Mouse (Mus musculus) embryonic facial prominence, embryonic 11.5 days (tissue): ENCODE results near the gene Stard7. TPM values are rescaled to one million over a fixed set of nuclear protein-coding genes. Genes with fewer than 3 reads are reported as not detected.

Experiments used
- ATAC-seq: fragments of 200-750 bp; cut with Nextera tagmentation; replicated peaks from 2 replicates; pipeline ENCODE4 v1.8.0; 2017; ENCODE audit warnings: low read depth; ENCODE audit not compliant: insufficient number of reproducible peaks, low FRiP score, low TSS enrichment
- DNase-seq: peaks from one replicate; pipeline ENCODE4 v3.0.0-alpha.2; 2015; ENCODE audit warnings: low spot score
- H3K27ac ChIP-seq: fragments of 300-500 bp; sonication (generic); replicated peaks from 2 replicates; pipeline ENCODE4 v1.5.1; 2014; ENCODE audit warnings: mild to moderate bottlenecking, low read depth, low read length, control low read depth
- H3K27me3 ChIP-seq: fragments of 300-500 bp; sonication (generic); 2 replicates; pipeline ENCODE4 v1.6.1; 2014; ENCODE audit warnings: mild to moderate bottlenecking, low read length, moderate library complexity, mixed read lengths; ENCODE audit not compliant: control insufficient read depth, insufficient read depth
- H3K36me3 ChIP-seq: fragments of 300-500 bp; sonication (generic); replicated peaks from 2 replicates; pipeline ENCODE4 v1.6.1; 2014; ENCODE audit warnings: low read depth, mild to moderate bottlenecking, low read length, moderate library complexity, mixed read lengths; ENCODE audit not compliant: control insufficient read depth, insufficient read depth
- H3K4me1 ChIP-seq: fragments of 300-500 bp; sonication (generic); 2 replicates; pipeline ENCODE4 v1.6.1; 2014; ENCODE audit warnings: low read length, mixed read lengths; ENCODE audit not compliant: control insufficient read depth, insufficient read depth
- H3K4me2 ChIP-seq: fragments of 300-500 bp; sonication (generic); 2 replicates; pipeline ENCODE4 v1.6.1; 2014; ENCODE audit warnings: low read depth, mild to moderate bottlenecking, control low read depth, low read length, moderate library complexity
- H3K4me3 ChIP-seq: fragments of 300-500 bp; sonication (generic); 2 replicates; pipeline ENCODE4 v1.5.1; 2014; ENCODE audit warnings: low read depth, low read length, control low read depth
- H3K9ac ChIP-seq: fragments of 300-500 bp; sonication (generic); replicated peaks from 2 replicates; pipeline ENCODE4 v1.6.1; 2014; ENCODE audit warnings: mild to moderate bottlenecking, control low read depth, low read length
- H3K9me3 ChIP-seq: fragments of 300-500 bp; sonication (generic); replicated peaks from 2 replicates; pipeline ENCODE4 v1.6.1; 2016; ENCODE audit warnings: mild to moderate bottlenecking, low read length, inconsistent platforms, mixed read lengths; ENCODE audit not compliant: control insufficient read depth
- WGBS: fragments of 180-500 bp; shearing (Covaris S2); extraction: QIAGEN DNeasy Blood & Tissue Kit; methylation state at CpG from one replicate; pipeline ENCODE4 v1.1.7; 2014; 5-methylcytosine and 5-hydroxymethylcytosine counted together
- polyA plus RNA-seq: library from polyadenylated mRNA; unstranded; fragments of >200 nt; fragmentation: Nextera tagmentation; extraction: Ambion mirVana; gene quantifications from 2 replicates; pipeline ENCODE4 v1.2.1, GENCODE M21; 2014

The Stard7 gene
- polyA plus RNA-seq, 1 experiment from 2014 or later: 82.8 TPM

- no peak overlapping the region for H3K4me3 ChIP-seq
- H3K9ac ChIP-seq: no peak overlapping the region
- DNase-seq: no peak
- H3K36me3 ChIP-seq: no peaks in the 10 kb centered on the region
- H3K27me3 ChIP-seq: no peaks in the 10 kb centered on the region
- no peak overlapping the region for H3K27ac ChIP-seq
- H3K4me1 ChIP-seq: no peaks in the 10 kb centered on the region
- WGBS: 87% methylated on average over 5 of the region's 5 CpGs
- H3K4me2 ChIP-seq: no peak overlapping the region
- no peak for ATAC-seq
- no peaks in the 10 kb centered on the region for H3K9me3 ChIP-seq
Measured at GRCm38 (mm10) chr2:127316431-127316830, 46.4 kb downstream of the Stard7 start.

- H3K36me3 ChIP-seq: no peaks in the 10 kb centered on the region
- DNase-seq: no peak
- H3K27ac ChIP-seq: no peak overlapping the region
- H3K4me1 ChIP-seq: no peaks in the 10 kb centered on the region
- 84% methylated on average over 4 of the region's 4 CpGs for WGBS
- no peak overlapping the region for H3K9ac ChIP-seq
- no peaks in the 10 kb centered on the region for H3K9me3 ChIP-seq
- no peaks in the 10 kb centered on the region for H3K27me3 ChIP-seq
- no peak overlapping the region for H3K4me2 ChIP-seq
- no peak for ATAC-seq
- H3K4me3 ChIP-seq: no peak overlapping the region
Measured at GRCm38 (mm10) chr2:127318136-127318535, 48.1 kb downstream of the Stard7 start.

DNA sequence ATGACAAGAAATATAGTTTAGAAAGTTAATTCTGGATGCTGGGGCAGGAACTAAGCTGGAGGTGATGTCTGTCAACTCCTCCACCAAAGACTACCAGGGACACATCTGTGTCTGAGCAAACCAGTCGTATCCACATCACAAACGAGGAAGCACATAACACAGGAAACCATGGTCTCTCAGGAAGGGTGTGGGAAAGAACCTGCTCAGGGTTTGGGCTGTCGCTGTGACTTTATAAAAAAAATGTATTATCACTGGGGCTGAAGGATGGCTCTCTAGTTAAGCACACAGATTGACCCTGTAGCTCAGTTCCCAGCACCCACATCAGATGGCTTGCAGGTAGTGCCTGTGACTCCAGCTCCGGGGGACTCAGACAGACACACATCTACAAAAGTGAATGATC, 49.1 kb downstream of the Stard7 start:
- no peaks in the 10 kb centered on the region for H3K27me3 ChIP-seq
- WGBS: 69% methylated on average over 4 of the region's 4 CpGs
- H3K27ac ChIP-seq: no peak overlapping the region
- no peak for DNase-seq
- no peaks in the 10 kb centered on the region for H3K36me3 ChIP-seq
- H3K9ac ChIP-seq: no peak overlapping the region
- peaks cover 3% of the 10 kb centered on the region; the same call in 1 of the 2 replicates for H3K4me1 ChIP-seq
- no peak for ATAC-seq
- H3K4me3 ChIP-seq: no peak overlapping the region
- H3K9me3 ChIP-seq: no peaks in the 10 kb centered on the region
- H3K4me2 ChIP-seq: no peak overlapping the region

DNA sequence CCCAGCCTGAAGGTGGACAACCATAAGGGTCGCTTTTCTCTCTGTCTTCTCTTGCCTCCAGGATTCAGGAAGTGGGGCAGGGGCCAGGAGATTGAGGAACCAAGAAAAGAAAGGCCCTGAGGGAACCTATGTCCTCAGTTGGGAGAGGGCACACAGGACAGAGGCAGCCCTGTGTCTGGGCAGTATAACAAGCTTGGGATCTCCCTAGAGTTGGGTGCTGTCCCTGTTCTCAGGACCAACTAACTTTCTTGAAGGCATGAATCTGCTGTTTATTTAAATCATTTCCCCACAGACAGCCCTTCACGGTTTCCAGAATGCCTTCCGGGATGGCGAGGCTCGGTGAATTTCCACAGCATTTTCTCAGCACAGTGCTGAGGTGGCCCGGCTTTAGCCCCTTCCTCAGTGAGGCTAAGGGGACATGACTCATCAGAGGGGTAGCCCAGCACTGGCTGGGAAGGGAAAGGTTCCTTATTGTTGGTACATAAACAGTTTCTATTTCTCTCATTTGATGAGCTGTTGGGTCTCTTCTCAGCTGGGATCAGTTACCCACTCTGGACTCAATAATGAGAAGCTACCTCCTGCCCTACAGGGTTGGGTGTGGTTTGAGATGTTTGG, 52.8 kb downstream of the Stard7 start:
- DNase-seq (no peak), ATAC-seq (no peak)
- no peaks in the 10 kb centered on the region for H3K27me3 ChIP-seq
- no peaks in the 10 kb centered on the region for H3K9me3 ChIP-seq
- H3K9ac ChIP-seq: no peak overlapping the region
- 61% methylated on average over 6 of the region's 6 CpGs for WGBS
- peaks cover 3% of the 10 kb centered on the region; the same call in 1 of the 2 replicates for H3K4me1 ChIP-seq
- H3K4me3 ChIP-seq: no peak overlapping the region
- H3K4me2 ChIP-seq: no peak overlapping the region
- H3K27ac ChIP-seq: no peak overlapping the region
- no peaks in the 10 kb centered on the region for H3K36me3 ChIP-seq

GRCm38 (mm10) chr2:127323667-127324066, 53.6 kb downstream of the Stard7 start:
- H3K9ac ChIP-seq: no peak overlapping the region
- H3K4me2 ChIP-seq: no peak overlapping the region
- H3K4me1 ChIP-seq: peaks cover 3% of the 10 kb centered on the region; the same call in 1 of the 2 replicates
- ATAC-seq (no peak), DNase-seq (no peak)
- H3K9me3 ChIP-seq: no peaks in the 10 kb centered on the region
- no peak overlapping the region for H3K27ac ChIP-seq
- WGBS: 81% methylated on average over 1 of the region's 1 CpGs
- H3K4me3 ChIP-seq: no peak overlapping the region
- H3K27me3 ChIP-seq: no peaks in the 10 kb centered on the region
- H3K36me3 ChIP-seq: no peaks in the 10 kb centered on the region

GRCm38 (mm10) chr2:127324456-127324855, 54.4 kb downstream of the Stard7 start:
- WGBS: 75% methylated on average over 7 of the region's 7 CpGs
- ATAC-seq: no peak
- H3K4me2 ChIP-seq: no peak overlapping the region

DNA sequence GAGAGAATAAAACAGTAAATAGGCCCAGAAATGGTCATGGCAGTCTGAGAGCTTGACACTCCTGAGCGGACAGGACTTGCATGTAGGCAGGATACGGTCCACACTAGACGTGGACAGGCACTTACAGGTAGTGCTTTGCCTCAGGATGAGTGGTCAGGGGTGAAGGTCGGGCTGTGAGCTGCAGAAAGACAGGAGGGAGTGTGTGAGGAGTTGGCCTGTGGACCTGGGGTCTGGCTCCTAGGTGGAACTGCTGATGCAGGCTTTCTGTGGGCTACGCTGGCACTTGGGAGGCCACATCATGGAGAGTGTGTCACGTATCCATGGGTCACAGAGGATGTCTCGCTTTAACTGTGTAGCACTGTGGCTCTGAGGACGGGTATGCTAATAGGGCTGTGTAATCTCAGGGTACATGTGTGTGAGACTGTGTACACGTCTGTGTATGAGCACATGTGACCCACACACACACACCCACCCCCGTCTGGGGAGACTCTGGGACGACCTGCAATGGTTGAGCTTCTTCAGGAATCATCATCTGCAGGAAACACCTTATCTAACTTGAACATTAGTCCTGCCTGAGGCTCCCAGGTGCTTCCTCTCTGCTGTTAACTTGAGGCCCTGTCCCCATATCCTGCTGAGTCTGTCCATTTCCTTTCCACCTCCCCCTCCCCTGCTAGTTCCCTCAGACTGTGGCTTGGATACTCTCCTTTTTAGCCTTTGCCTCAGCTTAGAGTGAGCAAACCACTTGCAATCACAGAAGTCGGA, 58.3 kb downstream of the Stard7 start:
- Histone ChIP-seq H3K27me3 (no peaks in the 10 kb centered on the region), H3K4me1 (peaks cover 3% of the 10 kb centered on the region; the same call in 1 of the 2 replicates), H3K9ac (no peak overlapping the region), H3K27ac (no peak overlapping the region), H3K4me3 (no peak overlapping the region), H3K9me3 (no peaks in the 10 kb centered on the region), H3K36me3 (no peaks in the 10 kb centered on the region), H3K4me2 (no peak overlapping the region)
- WGBS: 66% methylated on average over 12 of the region's 12 CpGs
- ATAC-seq (no peak), DNase-seq (no peak)

More at GRCm38 (mm10) chr2:127324456-127324855, 54.4 kb downstream of the Stard7 start:
- no peak overlapping the region for H3K9ac ChIP-seq
- no peak overlapping the region for H3K27ac ChIP-seq
- H3K27me3 ChIP-seq: no peaks in the 10 kb centered on the region
- peaks cover 3% of the 10 kb centered on the region; the same call in 1 of the 2 replicates for H3K4me1 ChIP-seq
- no peak overlapping the region for H3K4me3 ChIP-seq
- no peak for DNase-seq
- no peaks in the 10 kb centered on the region for H3K36me3 ChIP-seq
- no peaks in the 10 kb centered on the region for H3K9me3 ChIP-seq
